Mouse (Mus musculus): ENCODE measurements around the gene Gm48552.
A peak's percentile ranks its signal among the peaks of the same experiment; 100 is the strongest.

Gm48552 gene

GRCm38 (mm10) chr10:81421041-81421796 lies 32.4 kb downstream of the Gm48552 start:
- peak in 1 of 2 experiments; percentile 2 for DNase-seq

- peak in 1 of 2 experiments; percentile 22 for DNase-seq
Observed at GRCm38 (mm10) chr10:81421797-81422100, 32.9 kb downstream of the Gm48552 start.

- DNase-seq, result peak in 1 of 2 experiments; percentile 12
Observed at GRCm38 (mm10) chr10:81422191-81422590, 33.4 kb downstream of the Gm48552 start.

GRCm38 (mm10) chr10:81422661-81423217 lies 33.9 kb downstream of the Gm48552 start:
- peak in 1 of 2 experiments; percentile 5 for DNase-seq

GRCm38 (mm10) chr10:81423476-81424245 lies 34.9 kb downstream of the Gm48552 start:
- peak; percentile 2 to 7 for DNase-seq

GRCm38 (mm10) chr10:81424246-81425051 lies 35.6 kb downstream of the Gm48552 start:
- peak; percentile 88 to 90 for DNase-seq

- peak; percentile 62 to 71 for DNase-seq
Observed at GRCm38 (mm10) chr10:81425236-81425850, 36.5 kb downstream of the Gm48552 start.

- peak; percentile 40 to 62 for DNase-seq
Observed at GRCm38 (mm10) chr10:81426081-81426671, 37.4 kb downstream of the Gm48552 start.

- DNase-seq, result peak; percentile 85 to 89
Observed at GRCm38 (mm10) chr10:81426897-81427296, 38.1 kb downstream of the Gm48552 start.

- DNase-seq, result no peak
Observed at GRCm38 (mm10) chr10:81427327-81427726, 38.5 kb downstream of the Gm48552 start.

- peak in 1 of 2 experiments; percentile 16 for DNase-seq
Observed at GRCm38 (mm10) chr10:81427804-81428506, 39.1 kb downstream of the Gm48552 start.

GRCm38 (mm10) chr10:81428507-81428870 lies 39.7 kb downstream of the Gm48552 start:
- no peak for DNase-seq

GRCm38 (mm10) chr10:81429092-81429491 lies 40.3 kb downstream of the Gm48552 start:
- peak in 1 of 2 experiments; percentile 8 for DNase-seq

GRCm38 (mm10) chr10:81429605-81430061 lies 40.8 kb downstream of the Gm48552 start:
- DNase-seq, result peak; percentile 97

GRCm38 (mm10) chr10:81430141-81430830 lies 41.5 kb downstream of the Gm48552 start:
- DNase-seq, result peak; percentile 81 to 91

GRCm38 (mm10) chr10:81430831-81431525 lies 42.2 kb downstream of the Gm48552 start:
- DNase-seq, result peak in 1 of 2 experiments; percentile 81

- DNase-seq, result peak; percentile 92 to 94
Observed at GRCm38 (mm10) chr10:81431526-81432168, 42.8 kb downstream of the Gm48552 start.

- peak in 1 of 2 experiments; percentile 60 for DNase-seq
Observed at GRCm38 (mm10) chr10:81432169-81432867, 43.5 kb downstream of the Gm48552 start.

GRCm38 (mm10) chr10:81432868-81433262 lies 44.1 kb downstream of the Gm48552 start:
- DNase-seq, result peak; percentile 95 to 98

Data from kidney, postnatal 36 days (tissue).